Mouse (Mus musculus) E14TG2a.4 (cell line): Measurements from ENCODE around the gene Exoc1.

Source experiments
- CTCF ChIP-seq: conservative IDR thresholded peaks from 2 replicates; pipeline ENCODE4 v1.5.1; 2014; ENCODE audit warnings: low read length
- POU5F1 ChIP-seq: IDR thresholded peaks from 2 replicates; pipeline ENCODE4 v1.6.1; 2014; ENCODE audit warnings: low read length, borderline replicate concordance

DNA sequence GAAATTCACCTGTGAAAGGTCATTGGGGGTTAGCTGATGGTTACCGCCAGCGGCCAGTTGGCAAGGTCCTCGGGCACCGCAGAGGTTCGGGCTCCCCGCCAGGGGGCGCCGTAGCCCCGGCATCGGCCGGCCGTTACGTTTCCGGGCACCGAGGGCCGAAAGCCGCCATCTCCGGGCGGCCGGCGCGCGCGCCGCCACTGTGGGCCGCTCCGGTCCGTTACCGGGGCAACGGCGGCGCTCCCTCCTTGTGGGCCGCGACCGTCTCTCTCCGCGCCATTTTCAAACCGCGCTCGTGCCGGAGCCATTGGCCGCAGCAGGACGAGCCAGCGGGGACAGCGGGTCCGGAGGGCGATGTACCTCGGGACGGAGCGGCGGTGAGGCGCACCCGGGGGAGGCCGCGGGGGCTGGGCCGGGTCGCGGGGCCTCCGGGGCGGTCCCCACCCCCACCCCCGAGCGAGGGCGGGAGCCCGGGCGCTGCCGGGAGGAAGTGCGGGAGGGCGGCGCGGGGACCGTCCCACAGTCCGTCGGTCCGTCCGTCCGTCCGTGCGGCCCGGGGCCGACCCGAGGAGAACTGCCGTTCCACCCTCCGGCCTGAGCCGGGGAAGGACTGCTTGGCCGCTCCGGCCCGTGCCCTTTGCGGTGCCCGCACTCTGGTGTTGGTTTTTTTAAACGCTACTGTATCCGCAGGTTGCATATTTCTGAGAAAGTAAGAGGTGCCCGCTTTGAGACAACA is 59.6 kb downstream of the Exoc1 start, which contains the start of gene Cep135:
- TF ChIP-seq CTCF: peak; percentile 19; the same call in 1 of the 2 replicates
- no peak for TF ChIP-seq POU5F1
